Mouse (Mus musculus) gastrocnemius, adult 2 months (tissue): ENCODE measurements around the gene Sdf2. TPM values are rescaled to one million over a fixed set of nuclear protein-coding genes. Genes with fewer than 3 reads are reported as not detected.
A peak's percentile ranks its signal among the peaks of the same experiment; 100 is the strongest.

Experiments
- DNase-seq: peaks from one replicate; pipeline ENCODE4 v3.0.0; 2022
- H3K27ac ChIP-seq: fragments of 200-600 bp; 2 replicates; pipeline ENCODE4 v1.8.1; 2022; ENCODE audit warnings: mild to moderate bottlenecking
- H3K4me3 ChIP-seq: fragments of 200-600 bp; 2 replicates; pipeline ENCODE4 v1.8.1; 2022; ENCODE audit warnings: mild to moderate bottlenecking, moderate library complexity
- CTCF ChIP-seq: fragments of 200-600 bp; IDR thresholded peaks from 2 replicates; pipeline ENCODE4 v1.8.1; 2022; ENCODE audit warnings: antibody characterized with exemption, mild to moderate bottlenecking, moderate library complexity
- intact Hi-C: fragments of 180-260 bp; cut with DNase I; formaldehyde crosslinking; loops from one replicate; pipeline ENCODE4 v1.15.1; 2025
- long read RNA-seq, 2 experiments: library from polyadenylated mRNA; stranded (forward); transcript quantifications; one replicate each; pipeline ENCODE4 v2.0.0; 2021
- total RNA-seq, 2 experiments: library from RNA; stranded (reverse); gene quantifications; 2 replicates each; pipeline ENCODE4 v1.2.3; 2021

Gene Sdf2
- total RNA-seq = 10 to 100 TPM; 47.3 to 48.0 TPM
- long read RNA-seq, experiment 1, transcript Sdf2-201 (3 exons, 1,268 nt) = major isoform, 60 of 63 reads
- long read RNA-seq, experiment 1, partial matches to known transcripts = 0 of 63 reads
- long read RNA-seq, experiment 1, other reads (novel, unspliced or antisense) = 2 of 63 reads
- long read RNA-seq, experiment 2, transcript Sdf2-201 (3 exons, 1,268 nt) = major isoform, 54 of 62 reads
- long read RNA-seq, experiment 2, partial matches to known transcripts = 3 of 62 reads
- long read RNA-seq, experiment 2, other reads (novel, unspliced or antisense) = 3 of 62 reads

DNA sequence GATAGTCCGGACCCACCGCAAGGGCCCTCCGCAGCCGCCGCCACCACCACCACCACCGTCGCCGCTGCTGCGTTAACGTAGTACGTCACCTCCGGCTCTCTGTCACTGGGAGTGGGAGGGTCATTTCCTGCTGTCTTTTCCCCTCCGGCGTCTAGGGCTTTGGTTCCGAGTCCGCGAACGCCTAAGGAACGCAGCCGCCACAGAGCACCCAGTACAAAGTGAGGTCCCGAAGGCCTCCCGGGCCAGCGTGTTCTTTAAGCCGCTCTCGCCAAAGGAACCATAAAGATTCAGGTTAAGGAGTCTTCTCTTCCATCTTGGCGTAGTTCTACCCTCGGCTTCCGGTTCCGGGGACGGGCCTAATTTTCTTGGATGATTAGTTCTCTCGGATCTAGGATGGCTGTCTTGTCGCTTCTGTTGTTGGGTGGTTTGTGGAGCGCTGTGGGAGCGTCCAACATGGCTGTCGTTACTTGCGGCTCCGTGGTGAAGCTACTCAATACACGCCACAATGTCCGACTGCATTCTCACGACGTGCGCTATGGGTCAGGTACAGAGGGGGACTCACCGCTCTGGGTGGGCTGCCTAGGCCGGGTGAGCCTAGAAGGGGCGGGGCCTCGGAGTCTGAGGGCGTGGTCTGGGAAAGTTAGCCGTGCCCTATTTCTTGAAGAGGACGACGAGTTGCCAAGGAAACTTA lies at the start of gene Sdf2, which contains the start of gene Supt6:
Sdf2 (plus strand) TSS at position 120 of the 691 bp plus-strand sequence.
Supt6 (minus strand) TSS at position 361 of the 691 bp plus-strand sequence.
- peak within 1 kb of the TSS; percentile 99 for H3K27ac ChIP-seq
- no peak for TF ChIP-seq CTCF
- DNase-seq = peak; percentile 91
- intact Hi-C loops = no loop called here
- H3K4me3 ChIP-seq = peak within 1 kb of the TSS; percentile 86

DNA sequence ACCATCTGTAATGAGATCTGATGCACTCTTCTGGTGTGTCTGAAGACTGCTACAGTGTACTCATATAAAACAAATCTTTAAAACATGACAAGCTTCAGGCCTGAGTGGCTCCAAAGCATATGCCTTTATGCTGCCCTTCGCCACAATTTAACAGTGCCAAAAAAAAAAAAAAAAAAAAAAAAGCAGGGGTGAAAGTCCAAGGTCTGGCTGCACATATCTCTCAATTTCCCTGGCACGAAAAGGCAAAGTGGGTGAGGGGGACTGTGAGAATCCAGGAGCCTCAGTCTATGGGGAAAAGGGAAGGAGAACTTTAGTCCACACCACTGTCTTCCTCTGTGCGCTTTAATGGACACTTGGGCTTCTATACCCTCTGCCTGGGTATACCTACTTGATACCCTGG lies 43.2 kb upstream of the Sdf2 start:
- no peak overlapping the region for H3K27ac ChIP-seq
- H3K4me3 ChIP-seq = no peak overlapping the region
- intact Hi-C loops = no loop called here
- no peak for TF ChIP-seq CTCF
- no peak for DNase-seq

DNA sequence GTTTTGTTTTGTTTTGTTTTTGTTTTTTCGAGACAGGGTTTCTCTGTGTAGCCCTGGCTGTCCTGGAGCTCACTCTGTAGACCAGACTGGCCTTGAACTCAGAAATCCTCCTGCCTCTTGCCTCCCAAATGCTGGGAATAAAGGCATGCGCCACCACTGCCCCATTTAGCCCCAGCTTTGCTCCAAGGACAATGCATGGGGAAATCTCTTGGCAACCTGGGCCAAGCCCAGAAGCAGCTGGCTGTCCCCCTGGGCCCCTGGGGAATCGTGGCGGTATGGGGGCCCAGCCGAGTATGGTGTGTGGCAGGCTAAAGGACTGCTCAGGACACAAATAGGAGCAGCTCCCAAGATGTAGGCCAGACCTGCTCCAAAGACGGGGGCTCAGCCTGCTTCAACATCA lies 41.3 kb upstream of the Sdf2 start:
- intact Hi-C loops = no loop called here
- no peak for DNase-seq
- TF ChIP-seq CTCF = no peak

DNA sequence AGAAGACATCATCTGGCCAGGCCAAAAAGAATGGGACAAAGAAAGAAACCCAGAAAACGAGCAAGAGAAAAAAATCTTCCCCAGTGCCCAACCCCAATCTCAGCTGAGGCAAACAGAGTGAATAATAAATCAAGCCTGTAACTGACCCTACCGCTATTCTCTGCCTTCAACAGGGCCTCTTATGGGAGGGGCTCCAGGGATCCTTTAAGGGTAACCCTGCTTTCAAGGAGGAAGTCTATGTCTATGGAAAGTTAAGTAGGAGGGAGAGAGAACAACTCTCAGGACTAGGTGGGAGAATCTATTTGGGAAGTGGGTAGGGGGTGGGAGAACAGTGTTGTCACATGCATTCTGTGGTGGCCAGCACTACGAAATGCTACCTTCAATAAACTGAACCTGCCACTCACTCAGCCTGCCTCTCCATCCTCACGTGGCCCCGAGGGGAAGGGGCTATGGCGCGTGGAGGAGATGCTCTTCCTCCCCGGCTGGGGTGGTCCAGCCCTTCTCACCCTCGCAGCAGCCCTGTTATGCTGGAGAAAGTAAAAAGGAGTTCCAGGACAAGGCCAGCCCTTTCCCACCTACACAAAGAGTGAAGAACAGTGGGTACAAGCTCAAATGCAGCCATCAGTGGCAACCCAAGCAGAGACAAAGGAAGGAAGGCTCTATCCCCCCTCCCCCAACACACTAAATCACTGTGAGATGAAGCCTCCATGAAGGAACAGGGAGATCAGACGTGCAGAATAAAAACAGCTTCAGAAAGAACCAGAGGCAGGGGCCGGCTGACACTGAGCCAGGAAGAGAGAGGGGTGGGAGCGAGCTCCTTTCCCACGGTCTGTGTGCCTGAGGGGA lies 40.0 kb upstream of the Sdf2 start:
- no peak overlapping the region for H3K4me3 ChIP-seq
- H3K27ac ChIP-seq = no peak overlapping the region
- intact Hi-C loops = no loop called here
- DNase-seq = no peak
- TF ChIP-seq CTCF = no peak

More for the DNA sequence above, 41.3 kb upstream of the Sdf2 start:
- no peak overlapping the region for H3K27ac ChIP-seq
- H3K4me3 ChIP-seq = no peak overlapping the region

DNA sequence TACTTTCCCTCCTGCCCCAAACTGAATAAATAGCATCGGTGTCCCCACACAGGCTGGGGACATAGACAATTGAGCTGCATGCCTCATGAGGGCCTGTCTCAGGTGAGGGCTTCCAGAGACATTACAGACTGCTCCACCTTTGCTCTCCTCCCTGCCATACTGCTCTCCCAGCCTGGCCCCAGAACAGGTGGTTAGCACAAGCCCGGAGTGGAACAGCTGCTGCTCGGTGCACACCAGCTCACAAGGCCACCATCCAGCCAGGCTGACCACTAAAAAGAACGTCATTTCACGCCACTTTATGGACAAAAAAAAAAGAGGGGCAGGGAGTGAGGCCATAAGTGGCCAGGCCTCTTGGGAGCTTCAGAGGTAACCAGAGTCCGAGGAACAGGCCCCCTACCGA lies 38.4 kb upstream of the Sdf2 start:
- intact Hi-C loops = no loop called here
- TF ChIP-seq CTCF = no peak
- no peak overlapping the region for H3K27ac ChIP-seq
- H3K4me3 ChIP-seq = no peak overlapping the region
- DNase-seq = no peak

DNA sequence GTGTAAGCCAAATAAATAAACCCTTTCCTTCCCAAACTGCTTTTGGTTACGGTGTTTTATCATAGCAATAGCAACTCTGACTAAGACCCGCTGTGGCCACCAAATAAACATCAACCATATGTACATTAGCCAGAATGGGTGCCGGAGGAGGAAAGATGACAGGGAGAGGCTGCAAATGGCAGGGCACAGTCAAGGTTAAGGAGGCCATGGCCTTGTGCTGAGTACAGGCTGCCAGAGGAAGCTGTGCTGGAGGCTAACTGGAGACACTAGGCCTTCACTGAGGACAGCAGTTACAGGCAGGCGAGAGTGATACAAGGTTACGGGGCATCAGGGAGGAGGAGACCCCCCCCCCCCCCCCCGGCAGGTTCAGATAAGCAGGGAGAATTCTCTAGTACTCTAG lies 35.7 kb upstream of the Sdf2 start:
- no peak overlapping the region for H3K27ac ChIP-seq
- no peak overlapping the region for H3K4me3 ChIP-seq
- TF ChIP-seq CTCF = no peak
- intact Hi-C loops = no loop called here
- DNase-seq = no peak

DNA sequence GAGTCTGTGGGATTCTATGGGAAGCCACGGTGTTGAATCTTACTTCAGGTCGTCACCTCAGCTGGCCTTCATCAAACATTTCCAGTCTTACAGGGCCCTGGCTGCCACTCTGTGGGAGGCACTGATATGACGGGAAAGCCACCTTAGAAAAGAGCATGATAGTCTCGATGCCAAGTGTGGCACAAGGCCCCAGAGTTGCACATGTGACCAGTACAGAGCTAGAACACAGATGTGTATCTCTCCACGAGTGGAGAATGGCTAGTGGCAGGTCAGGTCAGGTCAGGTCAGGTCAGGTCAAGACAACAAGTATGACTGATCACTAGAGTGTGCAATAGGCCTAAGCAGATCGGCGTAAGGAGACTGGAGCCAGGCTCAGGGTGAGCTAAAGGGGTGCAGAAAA lies 34.9 kb upstream of the Sdf2 start:
- DNase-seq = no peak
- no peak overlapping the region for H3K27ac ChIP-seq
- no peak for TF ChIP-seq CTCF
- no peak overlapping the region for H3K4me3 ChIP-seq
- intact Hi-C loops = no loop called here

DNA sequence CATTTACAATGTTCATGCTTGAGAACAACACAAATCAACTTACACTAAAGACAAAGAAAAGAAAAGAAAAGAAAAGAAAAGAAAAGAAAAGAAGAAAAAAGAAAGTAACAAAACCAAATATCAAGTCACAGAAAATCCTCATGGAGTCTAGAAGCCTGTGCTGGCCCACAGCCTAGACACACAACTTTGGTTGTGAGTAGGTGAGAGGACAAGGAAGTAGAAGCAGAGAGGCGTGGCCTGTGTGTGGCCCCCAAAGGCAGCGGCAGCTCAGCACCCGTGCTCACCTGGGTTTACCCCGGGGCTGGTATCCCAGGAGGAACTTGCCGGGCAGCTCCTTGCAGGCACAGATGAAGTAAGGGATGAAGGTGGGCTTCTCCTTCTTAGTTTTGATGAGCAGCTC lies 34.0 kb upstream of the Sdf2 start:
- no peak overlapping the region for H3K27ac ChIP-seq
- intact Hi-C loops = no loop called here

DNA sequence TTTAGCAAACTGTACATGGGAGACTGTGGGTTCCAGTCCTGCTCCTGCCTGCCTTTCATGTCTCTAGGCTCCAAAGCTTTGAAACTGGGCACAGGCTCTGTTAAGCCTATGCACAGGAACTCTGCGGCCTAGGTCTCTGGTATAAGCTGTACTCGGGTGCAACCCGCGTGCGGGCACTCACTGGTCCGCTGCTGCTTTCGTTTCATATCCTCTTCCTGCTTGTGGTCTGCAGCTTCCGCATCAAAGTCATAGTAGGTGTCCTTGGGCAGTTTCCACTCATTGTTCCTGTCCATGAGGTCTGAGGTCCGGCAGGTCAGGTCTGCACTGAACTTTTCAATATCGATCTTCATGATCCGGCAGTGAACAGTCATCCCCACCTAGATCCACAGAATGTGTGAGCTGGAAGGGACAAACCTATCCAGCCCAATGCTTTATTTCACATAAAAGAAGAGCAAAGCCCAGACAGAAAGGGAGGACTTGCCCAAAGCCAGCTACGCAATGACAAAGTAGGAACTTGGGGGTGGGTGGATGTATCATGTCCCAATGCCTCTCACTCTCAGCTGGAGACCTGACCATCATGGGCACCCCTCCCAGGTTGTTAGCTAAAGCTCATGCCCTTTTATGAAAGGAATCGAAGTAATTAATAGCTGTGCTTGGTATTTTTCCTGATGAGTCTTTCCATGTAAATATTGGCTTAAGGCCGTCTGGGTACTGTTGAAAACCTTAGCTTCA lies 32.3 kb upstream of the Sdf2 start:
- no peak overlapping the region for H3K4me3 ChIP-seq
- intact Hi-C loops = no loop called here
- H3K27ac ChIP-seq = no peak overlapping the region
- no peak for TF ChIP-seq CTCF
- DNase-seq = no peak

More for the DNA sequence above, 34.0 kb upstream of the Sdf2 start:
- no peak for DNase-seq
- H3K4me3 ChIP-seq = no peak overlapping the region
- TF ChIP-seq CTCF = no peak

DNA sequence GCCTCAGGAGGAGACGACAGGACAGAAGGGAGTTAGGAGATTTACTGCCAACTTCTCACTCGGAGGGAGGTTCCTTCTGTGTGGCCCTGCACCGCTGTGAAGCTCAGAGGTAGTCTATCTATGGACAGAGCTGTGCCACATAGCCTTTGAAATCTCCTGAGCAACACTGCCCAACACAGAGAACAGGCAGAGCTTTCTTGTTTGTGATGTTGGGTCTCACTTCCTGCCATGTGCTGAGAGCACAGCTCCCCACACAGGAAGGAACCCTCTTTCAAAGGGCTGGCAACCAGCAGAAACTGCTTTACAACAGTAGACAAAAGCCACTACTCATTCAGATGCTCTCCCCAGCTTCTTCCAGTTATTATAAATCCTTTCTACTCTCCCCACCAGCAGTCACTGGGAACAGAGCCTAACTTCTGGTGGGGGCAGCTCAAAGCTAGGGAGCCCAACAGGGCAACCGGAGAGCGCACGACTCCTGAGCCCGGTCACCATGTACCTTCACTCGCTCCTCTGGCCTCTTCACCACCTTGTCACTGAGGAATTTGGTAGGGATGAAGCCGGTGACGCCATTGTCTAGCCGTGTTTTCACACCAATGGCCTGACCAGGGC lies 29.7 kb upstream of the Sdf2 start:
- no peak for TF ChIP-seq CTCF
- no peak overlapping the region; the same call in 1 of the 2 replicates for H3K27ac ChIP-seq
- intact Hi-C loops = no loop called here
- DNase-seq = no peak
- no peak overlapping the region for H3K4me3 ChIP-seq

DNA sequence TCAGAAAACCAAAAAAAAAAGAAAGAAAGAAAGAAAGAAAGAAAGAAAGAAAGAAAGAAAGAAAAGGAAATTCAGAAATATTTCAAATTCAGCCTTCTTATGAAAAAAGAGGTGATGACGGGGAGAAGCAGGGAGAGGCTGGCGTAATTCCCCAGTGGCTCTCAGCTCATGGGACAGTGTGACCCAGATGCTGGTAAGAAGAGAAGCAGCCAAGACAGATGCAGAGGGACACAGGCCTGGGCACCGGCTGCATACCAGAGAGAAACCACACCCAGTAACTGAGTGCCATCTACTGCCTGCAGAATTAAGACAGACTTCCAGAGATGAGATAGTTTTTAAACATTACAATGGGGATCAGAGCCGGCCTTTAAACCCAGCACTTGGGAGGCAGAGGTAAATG lies 22.0 kb upstream of the Sdf2 start:
- peak overlapping the region; percentile 66 for H3K27ac ChIP-seq
- intact Hi-C loops = no loop called here
- peak; percentile 74 for DNase-seq
- no peak overlapping the region for H3K4me3 ChIP-seq
- TF ChIP-seq CTCF = peak; percentile 10; the same call in 1 of the 2 replicates

DNA sequence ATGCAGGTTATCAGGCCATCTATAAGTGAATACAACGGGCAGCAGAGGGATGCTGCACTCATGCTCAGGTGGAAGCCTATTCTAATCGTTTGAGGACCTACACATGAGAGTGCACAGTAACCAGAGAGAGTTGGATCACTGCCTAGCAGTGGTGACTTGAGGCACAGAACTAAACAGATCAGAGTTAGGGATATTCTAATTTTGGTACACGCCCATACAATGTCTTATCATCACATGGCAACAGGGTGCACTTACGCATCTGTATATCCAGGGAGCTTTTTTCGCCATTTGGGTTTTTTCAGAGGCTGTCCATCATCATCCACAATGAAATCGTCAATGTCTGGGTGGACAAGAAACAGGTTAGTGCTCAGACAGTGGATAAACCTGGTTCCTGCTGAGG lies 14.0 kb upstream of the Sdf2 start:
- intact Hi-C loops = no loop called here
- TF ChIP-seq CTCF = no peak
- DNase-seq = no peak
- H3K4me3 ChIP-seq = no peak overlapping the region
- H3K27ac ChIP-seq = no peak overlapping the region
